Mouse (Mus musculus): ENCODE results near the gene Abca1.
A peak's percentile ranks its signal among the peaks of the same experiment; 100 is the strongest.

Gene Abca1

GRCm38 (mm10) chr4:53149644-53150043 lies 10.1 kb downstream of the Abca1 start:
- no peak for DNase-seq (ENCODE audit: low spot score in 2 of 2)

GRCm38 (mm10) chr4:53148817-53149216 lies 10.9 kb downstream of the Abca1 start:
- no peak for DNase-seq (ENCODE audit: low spot score in 2 of 2)

GRCm38 (mm10) chr4:53147454-53147853 lies 12.2 kb downstream of the Abca1 start:
- DNase-seq (ENCODE audit: low spot score in 2 of 2) = no peak

- DNase-seq (ENCODE audit: low spot score in 2 of 2) = no peak
Observed at GRCm38 (mm10) chr4:53147046-53147445, 12.6 kb downstream of the Abca1 start.

- no peak for DNase-seq (ENCODE audit: low spot score in 2 of 2)
Observed at GRCm38 (mm10) chr4:53146227-53146949, 13.3 kb downstream of the Abca1 start.

GRCm38 (mm10) chr4:53145434-53146168 lies 14.1 kb downstream of the Abca1 start:
- DNase-seq (ENCODE audit: low spot score in 2 of 2) = no peak

- DNase-seq (ENCODE audit: low spot score in 2 of 2) = no peak
Observed at GRCm38 (mm10) chr4:53144571-53144970, 15.1 kb downstream of the Abca1 start.

GRCm38 (mm10) chr4:53144021-53144420 lies 15.7 kb downstream of the Abca1 start:
- DNase-seq (ENCODE audit: low spot score in 2 of 2) = no peak

GRCm38 (mm10) chr4:53140678-53141077 lies 19.0 kb downstream of the Abca1 start:
- no peak for DNase-seq (ENCODE audit: low spot score in 2 of 2)

GRCm38 (mm10) chr4:53139495-53139894 lies 20.2 kb downstream of the Abca1 start:
- DNase-seq (ENCODE audit: low spot score in 2 of 2) = no peak

GRCm38 (mm10) chr4:53138974-53139373 lies 20.7 kb downstream of the Abca1 start:
- DNase-seq (ENCODE audit: low spot score in 2 of 2) = no peak

- no peak for DNase-seq (ENCODE audit: low spot score in 2 of 2)
Observed at GRCm38 (mm10) chr4:53137087-53137486, 22.6 kb downstream of the Abca1 start.

- no peak for DNase-seq (ENCODE audit: low spot score in 2 of 2)
Observed at GRCm38 (mm10) chr4:53134816-53135215, 24.9 kb downstream of the Abca1 start.

GRCm38 (mm10) chr4:53133995-53134394 lies 25.7 kb downstream of the Abca1 start:
- no peak for DNase-seq (ENCODE audit: low spot score in 2 of 2)

- DNase-seq (ENCODE audit: low spot score in 2 of 2) = no peak
Observed at GRCm38 (mm10) chr4:53131538-53131937, 28.2 kb downstream of the Abca1 start.

GRCm38 (mm10) chr4:53130622-53131517 lies 28.8 kb downstream of the Abca1 start:
- no peak for DNase-seq (ENCODE audit: low spot score in 2 of 2)

GRCm38 (mm10) chr4:53129716-53130301 lies 29.9 kb downstream of the Abca1 start:
- DNase-seq (ENCODE audit: low spot score in 2 of 2) = no peak

GRCm38 (mm10) chr4:53127266-53127665 lies 32.4 kb downstream of the Abca1 start:
- no peak for DNase-seq (ENCODE audit: low spot score in 2 of 2)

GRCm38 (mm10) chr4:53126794-53127193 lies 32.9 kb downstream of the Abca1 start:
- peak; percentile 44 to 51 for DNase-seq (ENCODE audit: low spot score in 2 of 2)

GRCm38 (mm10) chr4:53124837-53125490 lies 34.7 kb downstream of the Abca1 start:
- DNase-seq (ENCODE audit: low spot score in 2 of 2) = peak; percentile 51 to 58

- DNase-seq (ENCODE audit: low spot score in 2 of 2) = no peak
Observed at GRCm38 (mm10) chr4:53122310-53122709, 37.4 kb downstream of the Abca1 start.
